Mouse (Mus musculus) lung, adult 2 months (tissue): Measurements from ENCODE around the gene Appbp2.

Experiments used
- CTCF ChIP-seq: fragments of 200-500 bp; IDR thresholded peaks from 2 replicates; pipeline ENCODE4 v1.5.1; 2011; ENCODE audit warnings: mild to moderate bottlenecking, low read length, control low read depth; ENCODE audit not compliant: insufficient read depth
- POLR2A ChIP-seq: fragments of 200-500 bp; IDR thresholded peaks from 2 replicates; pipeline ENCODE4 v1.6.1; 2011; ENCODE audit warnings: low read depth, mild to moderate bottlenecking, control low read depth, low read length, borderline replicate concordance; ENCODE audit errors: extremely low read depth

GRCm38 (mm10) chr11:85248151-85248550, 13.2 kb upstream of the Appbp2 start:
- TF ChIP-seq POLR2A: no peak
- no peak for TF ChIP-seq CTCF
